In genomic region chr3:51908437-51908990, GRCm38 (mm10) we compare ENCODE assay signal across 8 mouse cellular contexts.
DNase-seq lines count a peak whose midpoint lies in the region; ATAC-seq lines count a peak whose summit lies in the region.
"Had no signal": no experiment of that assay in that cellular context is flagged by ENCODE, and none has a peak within 500 bp of the region (broad histone marks: within the 10 kb centered on the region; RNA-seq: fewer than 3 reads in every experiment).

No protein-coding gene starts in this region.

- DNase-seq in lung, postnatal 36 days: no peak
- peak; percentile 52 for DNase-seq in embryo, embryonic 11.5 days (ENCODE audit: low read depth, low spot score)
- DNase-seq in kidney, postnatal 4 days: peak; percentile 41 to 56
- no peak for DNase-seq in natural killer cell, adult 2 months (ENCODE audit: low spot score in 2 of 2)
- no peak for DNase-seq in left cerebral cortex, postnatal 25 days (ENCODE audit: low spot score in 2 of 2)

- H3K9ac ChIP-seq in lung, embryonic 15.5 days: no peak overlapping the region
- peak overlapping the region; percentile 46 for H3K9ac ChIP-seq in stomach, embryonic 16.5 days (ENCODE audit: low read length)

- intact Hi-C loops in left cerebral cortex, postnatal 25 days (cut with DNase I): no loop called here

- H3K4me1 ChIP-seq in lung, embryonic 15.5 days: peaks cover 43% of the 10 kb centered on the region
- peaks cover 39% of the 10 kb centered on the region for H3K4me1 ChIP-seq in stomach, embryonic 16.5 days (ENCODE audit: control insufficient read depth, insufficient read depth, low read length)

- H3K27me3 ChIP-seq in lung, embryonic 15.5 days: no peaks in the 10 kb centered on the region
- no peaks in the 10 kb centered on the region for H3K27me3 ChIP-seq in stomach, embryonic 16.5 days (ENCODE audit: control insufficient read depth, insufficient read depth, low read length)

- H3K9me3 ChIP-seq in lung, embryonic 15.5 days: no peaks in the 10 kb centered on the region
- no peaks in the 10 kb centered on the region for H3K9me3 ChIP-seq in stomach, embryonic 16.5 days (replicated peaks; ENCODE audit: control insufficient read depth, low read length)

- WGBS in lung, embryonic 15.5 days: 27% methylated on average over 14 of the region's 14 CpGs
- 31% methylated on average over 14 of the region's 14 CpGs for WGBS in stomach, embryonic 16.5 days

- H3K4me3 ChIP-seq in lung, embryonic 15.5 days: no peak overlapping the region
- H3K4me3 ChIP-seq in stomach, embryonic 16.5 days (replicated peaks; ENCODE audit: low read length): no peak overlapping the region

- no peak overlapping the region; the same call in 1 of the 2 replicates for H3K4me2 ChIP-seq in lung, embryonic 15.5 days
- H3K4me2 ChIP-seq in stomach, embryonic 16.5 days (ENCODE audit: low read depth, low read length): 0 out of 2 replicates have a peak overlapping the region, but pooled peaks have one; percentile 19

- H3K27ac ChIP-seq in lung, embryonic 15.5 days: peak overlapping the region; percentile 75
- 0 out of 2 replicates have a peak overlapping the region, but pooled peaks have one; percentile 4 for H3K27ac ChIP-seq in stomach, embryonic 16.5 days (ENCODE audit: low read length)

- ATAC-seq in lung, embryonic 15.5 days (ENCODE audit: borderline replicate concordance, extremely low read depth, low FRiP score, low TSS enrichment): peak; percentile 65; the same call in 1 of the 2 replicates
- peak; percentile 21; the same call in 1 of the 2 replicates for ATAC-seq in stomach, embryonic 16.5 days (ENCODE audit: insufficient read depth, low FRiP score)
- ATAC-seq: activated CD4-positive, CD25-positive, alpha-beta regulatory T cell, adult 4 months had no signal

- H3K36me3 ChIP-seq in lung, embryonic 15.5 days: no peaks in the 10 kb centered on the region
- no peaks in the 10 kb centered on the region for H3K36me3 ChIP-seq in stomach, embryonic 16.5 days (ENCODE audit: control insufficient read depth, insufficient read depth, low read length)

Comparison
In these comparisons a context has a peak if more than half of its experiments do, and no peak if none do; other contexts are left out.
1. DNase-seq: peak in embryo, embryonic 11.5 days (single experiment) and kidney, postnatal 4 days (2 of 2); none in lung, postnatal 36 days (single experiment), natural killer cell, adult 2 months (0 of 2) and left cerebral cortex, postnatal 25 days (0 of 2).